Mouse (Mus musculus): ENCODE measurements at regions not wholly inside any gene's neighbourhood (a gene's known extent, or its start where the extent isn't known, plus 50 kb on each side); places are given as distances from the start of the nearest gene placed in this dataset.

- WGBS = 81% methylated on average over 2 of the region's 2 CpGs
- no peak overlapping the region for H3K27ac ChIP-seq (replicated peaks in 1 of 2; ENCODE audit: control insufficient read depth in 1 of 2, insufficient read depth in 1 of 2, low read depth in 2 of 2, low read length in 2 of 2)
- no peak for ATAC-seq (ENCODE audit: insufficient number of reproducible peaks, insufficient read depth, low FRiP score, low read depth)
- no peaks in the 10 kb centered on the region for H3K36me3 ChIP-seq (ENCODE audit: control insufficient read depth, insufficient read depth, low read length)
- no peaks in the 10 kb centered on the region for H3K27me3 ChIP-seq (ENCODE audit: control insufficient read depth, insufficient read depth, low read length)
- H3K4me2 ChIP-seq (ENCODE audit: low read length) = no peak overlapping the region
- H3K9me3 ChIP-seq (ENCODE audit: control insufficient read depth, low read length) = no peaks in the 10 kb centered on the region
- H3K4me1 ChIP-seq (ENCODE audit: control insufficient read depth in 2 of 2, insufficient read depth in 2 of 2, low read length in 2 of 2) = no peaks in the 10 kb centered on the region
- H3K4me3 ChIP-seq (ENCODE audit: control insufficient read depth in 1 of 2, insufficient read depth in 1 of 2, low read depth in 1 of 2, low read length in 2 of 2) = no peak overlapping the region
- no peak overlapping the region for H3K9ac ChIP-seq (ENCODE audit: low read length)
Measured at GRCm38 (mm10) chr10:16714526-16714925, 1008.5 kb upstream of the Cited2 start.

DNA sequence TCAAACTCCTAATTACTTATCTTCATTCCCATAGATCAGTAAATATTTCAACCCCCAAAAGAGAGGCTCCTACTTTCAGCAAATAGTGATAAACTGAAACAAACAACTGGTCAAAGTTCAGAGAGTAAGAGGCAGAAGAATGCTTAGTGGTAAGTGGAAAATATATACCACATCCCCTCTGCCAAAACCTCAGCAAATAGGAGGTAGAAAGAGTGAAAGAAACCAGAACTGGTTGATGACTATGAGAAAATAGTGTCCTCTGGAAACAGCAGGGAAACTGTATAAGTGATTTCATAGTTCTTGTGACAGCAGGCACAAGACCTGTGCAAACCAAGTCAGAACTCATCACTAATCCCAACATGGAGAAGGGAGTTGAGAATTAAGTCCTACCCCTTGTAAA, 980.8 kb upstream of the Cited2 start:
- Histone ChIP-seq H3K4me1 (ENCODE audit: control insufficient read depth in 2 of 2, insufficient read depth in 2 of 2, low read length in 2 of 2) (no peaks in the 10 kb centered on the region), H3K9ac (ENCODE audit: low read length) (no peak overlapping the region), H3K27me3 (ENCODE audit: control insufficient read depth, insufficient read depth, low read length) (no peaks in the 10 kb centered on the region), H3K9me3 (ENCODE audit: control insufficient read depth, low read length) (no peaks in the 10 kb centered on the region), H3K4me2 (ENCODE audit: low read length) (no peak overlapping the region), H3K27ac (replicated peaks in 1 of 2; ENCODE audit: control insufficient read depth in 1 of 2, insufficient read depth in 1 of 2, low read depth in 2 of 2, low read length in 2 of 2) (no peak overlapping the region), H3K4me3 (ENCODE audit: control insufficient read depth in 1 of 2, insufficient read depth in 1 of 2, low read depth in 1 of 2, low read length in 2 of 2) (no peak overlapping the region), H3K36me3 (ENCODE audit: control insufficient read depth, insufficient read depth, low read length) (no peaks in the 10 kb centered on the region)
- no peak for ATAC-seq (ENCODE audit: insufficient number of reproducible peaks, insufficient read depth, low FRiP score, low read depth)

DNA sequence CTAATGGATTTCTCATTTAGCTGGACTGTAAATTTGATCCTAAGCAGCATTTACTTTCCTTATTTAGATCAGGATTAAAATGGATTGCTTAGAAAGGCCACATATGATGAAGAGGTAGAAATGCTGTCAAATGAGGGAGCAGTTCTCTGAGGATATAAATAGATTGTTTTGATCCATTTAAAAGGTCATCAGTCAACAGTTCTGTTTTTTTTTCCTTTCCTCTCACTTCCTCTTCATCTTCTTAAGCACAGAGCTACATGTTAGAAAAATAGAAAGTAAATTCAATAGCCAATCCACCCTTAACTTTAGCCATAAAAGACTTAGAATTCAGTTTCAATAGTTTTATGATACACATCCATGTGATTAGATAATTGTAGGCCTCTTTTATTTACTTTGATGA, 971.5 kb upstream of the Cited2 start:
- Histone ChIP-seq H3K27ac (replicated peaks in 1 of 2; ENCODE audit: control insufficient read depth in 1 of 2, insufficient read depth in 1 of 2, low read depth in 2 of 2, low read length in 2 of 2) (no peak overlapping the region), H3K9ac (ENCODE audit: low read length) (no peak overlapping the region), H3K4me2 (ENCODE audit: low read length) (no peak overlapping the region), H3K27me3 (ENCODE audit: control insufficient read depth, insufficient read depth, low read length) (no peaks in the 10 kb centered on the region), H3K4me3 (ENCODE audit: control insufficient read depth in 1 of 2, insufficient read depth in 1 of 2, low read depth in 1 of 2, low read length in 2 of 2) (no peak overlapping the region), H3K9me3 (ENCODE audit: control insufficient read depth, low read length) (no peaks in the 10 kb centered on the region), H3K4me1 (ENCODE audit: control insufficient read depth in 2 of 2, insufficient read depth in 2 of 2, low read length in 2 of 2) (0 out of 4 replicates have a peak, but pooled peaks cover 0 to 3% of the 10 kb centered on the region in 2 experiments), H3K36me3 (ENCODE audit: control insufficient read depth, insufficient read depth, low read length) (no peaks in the 10 kb centered on the region)
- no peak for ATAC-seq (ENCODE audit: insufficient number of reproducible peaks, insufficient read depth, low FRiP score, low read depth)

GRCm38 (mm10) chr10:16789641-16790243, 933.3 kb upstream of the Cited2 start:
- H3K4me1 ChIP-seq (ENCODE audit: control insufficient read depth in 2 of 2, insufficient read depth in 2 of 2, low read length in 2 of 2) = no peaks in the 10 kb centered on the region
- no peaks in the 10 kb centered on the region for H3K9me3 ChIP-seq (ENCODE audit: control insufficient read depth, low read length)
- H3K36me3 ChIP-seq (ENCODE audit: control insufficient read depth, insufficient read depth, low read length) = no peaks in the 10 kb centered on the region
- no peak for ATAC-seq (ENCODE audit: insufficient number of reproducible peaks, insufficient read depth, low FRiP score, low read depth)
- no peak overlapping the region for H3K27ac ChIP-seq (replicated peaks in 1 of 2; ENCODE audit: control insufficient read depth in 1 of 2, insufficient read depth in 1 of 2, low read depth in 2 of 2, low read length in 2 of 2)
- H3K4me3 ChIP-seq (ENCODE audit: control insufficient read depth in 1 of 2, insufficient read depth in 1 of 2, low read depth in 1 of 2, low read length in 2 of 2) = no peak overlapping the region
- H3K27me3 ChIP-seq (ENCODE audit: control insufficient read depth, insufficient read depth, low read length) = no peaks in the 10 kb centered on the region
- 59% methylated on average over 4 of the region's 4 CpGs for WGBS
- no peak overlapping the region for H3K4me2 ChIP-seq (ENCODE audit: low read length)
- H3K9ac ChIP-seq (ENCODE audit: low read length) = no peak overlapping the region

- no peak for ATAC-seq (ENCODE audit: insufficient number of reproducible peaks, insufficient read depth, low FRiP score, low read depth)
- no peaks in the 10 kb centered on the region for H3K4me1 ChIP-seq (ENCODE audit: control insufficient read depth in 2 of 2, insufficient read depth in 2 of 2, low read length in 2 of 2)
- no peaks in the 10 kb centered on the region for H3K36me3 ChIP-seq (ENCODE audit: control insufficient read depth, insufficient read depth, low read length)
- no peaks in the 10 kb centered on the region for H3K9me3 ChIP-seq (ENCODE audit: control insufficient read depth, low read length)
- H3K9ac ChIP-seq (ENCODE audit: low read length) = no peak overlapping the region
- H3K4me3 ChIP-seq (ENCODE audit: control insufficient read depth in 1 of 2, insufficient read depth in 1 of 2, low read depth in 1 of 2, low read length in 2 of 2) = no peak overlapping the region
- WGBS = 46% methylated on average over 2 of the region's 2 CpGs
- no peak overlapping the region for H3K27ac ChIP-seq (replicated peaks in 1 of 2; ENCODE audit: control insufficient read depth in 1 of 2, insufficient read depth in 1 of 2, low read depth in 2 of 2, low read length in 2 of 2)
- no peak overlapping the region for H3K4me2 ChIP-seq (ENCODE audit: low read length)
- H3K27me3 ChIP-seq (ENCODE audit: control insufficient read depth, insufficient read depth, low read length) = no peaks in the 10 kb centered on the region
Measured at GRCm38 (mm10) chr10:16803978-16804377, 919.0 kb upstream of the Cited2 start.

DNA sequence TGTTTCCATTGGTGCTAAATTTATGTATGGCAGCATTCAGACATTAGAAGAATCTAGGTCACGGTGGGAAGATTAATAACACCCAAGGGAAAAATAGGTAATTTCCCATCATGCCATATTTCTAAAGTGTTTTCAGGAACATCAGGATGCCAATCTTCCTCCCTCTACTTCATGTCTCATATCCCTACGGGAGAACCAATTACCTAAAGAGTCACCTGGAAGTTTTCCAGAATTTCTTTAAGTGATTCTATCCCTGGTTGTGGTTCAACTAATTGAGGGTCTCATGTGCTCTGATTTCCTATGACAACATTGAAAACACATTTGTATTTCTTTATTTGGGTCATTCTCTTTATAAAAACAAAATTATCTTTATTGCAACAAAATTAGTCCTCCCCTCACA, 912.3 kb upstream of the Cited2 start:
- Histone ChIP-seq H3K9ac (ENCODE audit: low read length) (no peak overlapping the region), H3K27me3 (ENCODE audit: control insufficient read depth, insufficient read depth, low read length) (no peaks in the 10 kb centered on the region), H3K27ac (replicated peaks in 1 of 2; ENCODE audit: control insufficient read depth in 1 of 2, insufficient read depth in 1 of 2, low read depth in 2 of 2, low read length in 2 of 2) (no peak overlapping the region), H3K4me1 (ENCODE audit: control insufficient read depth in 2 of 2, insufficient read depth in 2 of 2, low read length in 2 of 2) (no peaks in the 10 kb centered on the region), H3K36me3 (ENCODE audit: control insufficient read depth, insufficient read depth, low read length) (no peaks in the 10 kb centered on the region), H3K9me3 (ENCODE audit: control insufficient read depth, low read length) (no peaks in the 10 kb centered on the region), H3K4me2 (ENCODE audit: low read length) (no peak overlapping the region), H3K4me3 (ENCODE audit: control insufficient read depth in 1 of 2, insufficient read depth in 1 of 2, low read depth in 1 of 2, low read length in 2 of 2) (no peak overlapping the region)
- no peak for ATAC-seq (ENCODE audit: insufficient number of reproducible peaks, insufficient read depth, low FRiP score, low read depth)
- 75% methylated on average over 2 of the region's 2 CpGs for WGBS

- Histone ChIP-seq H3K27me3 (ENCODE audit: control insufficient read depth, insufficient read depth, low read length) (no peaks in the 10 kb centered on the region), H3K9me3 (ENCODE audit: control insufficient read depth, low read length) (no peaks in the 10 kb centered on the region), H3K4me2 (ENCODE audit: low read length) (no peak overlapping the region), H3K4me3 (ENCODE audit: control insufficient read depth in 1 of 2, insufficient read depth in 1 of 2, low read depth in 1 of 2, low read length in 2 of 2) (no peak overlapping the region), H3K4me1 (ENCODE audit: control insufficient read depth in 2 of 2, insufficient read depth in 2 of 2, low read length in 2 of 2) (no peaks in the 10 kb centered on the region), H3K9ac (ENCODE audit: low read length) (no peak overlapping the region), H3K27ac (replicated peaks in 1 of 2; ENCODE audit: control insufficient read depth in 1 of 2, insufficient read depth in 1 of 2, low read depth in 2 of 2, low read length in 2 of 2) (no peak overlapping the region), H3K36me3 (ENCODE audit: control insufficient read depth, insufficient read depth, low read length) (no peaks in the 10 kb centered on the region)
- WGBS = 88% methylated on average over 2 of the region's 2 CpGs
- ATAC-seq (ENCODE audit: insufficient number of reproducible peaks, insufficient read depth, low FRiP score, low read depth) = no peak
Measured at GRCm38 (mm10) chr10:16814013-16814412, 909.0 kb upstream of the Cited2 start.

DNA sequence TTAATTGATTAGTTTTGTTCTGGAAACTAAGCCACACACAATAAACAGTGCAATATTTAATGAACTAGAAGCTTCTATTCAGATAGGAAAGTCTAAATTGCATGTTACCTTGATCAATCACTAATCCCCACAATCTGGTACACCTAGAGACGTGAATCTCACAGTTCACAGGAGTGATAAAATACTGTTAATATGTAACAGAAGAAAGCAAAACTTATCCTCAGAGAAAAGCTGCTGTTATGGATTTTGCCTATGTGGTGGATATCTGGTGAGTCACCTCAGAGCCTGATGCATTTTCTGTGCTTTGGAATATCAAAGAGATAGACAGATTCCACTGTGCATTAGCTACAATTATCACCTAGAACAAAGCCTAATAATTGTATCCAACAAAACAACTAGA, 861.5 kb upstream of the Cited2 start:
- no peak for ATAC-seq (ENCODE audit: insufficient number of reproducible peaks, insufficient read depth, low FRiP score, low read depth)
- 87% methylated on average over 1 of the region's 1 CpGs for WGBS
- no peaks in the 10 kb centered on the region for H3K27me3 ChIP-seq (ENCODE audit: control insufficient read depth, insufficient read depth, low read length)

More for the DNA sequence above, 861.5 kb upstream of the Cited2 start:
- Histone ChIP-seq H3K36me3 (ENCODE audit: control insufficient read depth, insufficient read depth, low read length) (no peaks in the 10 kb centered on the region), H3K9me3 (ENCODE audit: control insufficient read depth, low read length) (no peaks in the 10 kb centered on the region), H3K4me3 (ENCODE audit: control insufficient read depth in 1 of 2, insufficient read depth in 1 of 2, low read depth in 1 of 2, low read length in 2 of 2) (no peak overlapping the region), H3K27ac (replicated peaks in 1 of 2; ENCODE audit: control insufficient read depth in 1 of 2, insufficient read depth in 1 of 2, low read depth in 2 of 2, low read length in 2 of 2) (no peak overlapping the region), H3K9ac (ENCODE audit: low read length) (no peak overlapping the region), H3K4me1 (ENCODE audit: control insufficient read depth in 2 of 2, insufficient read depth in 2 of 2, low read length in 2 of 2) (no peaks in the 10 kb centered on the region), H3K4me2 (ENCODE audit: low read length) (no peak overlapping the region)

All from heart, embryonic 14.5 days (tissue).